Mouse (Mus musculus): Measurements from ENCODE around the gene Ppp1cc.
"Not testable (repeated sequence)": the region's sequence is repeated elsewhere in the genome, so short reads cannot be mapped to it uniquely, and the experiment has no call there.

Ppp1cc gene

DNA sequence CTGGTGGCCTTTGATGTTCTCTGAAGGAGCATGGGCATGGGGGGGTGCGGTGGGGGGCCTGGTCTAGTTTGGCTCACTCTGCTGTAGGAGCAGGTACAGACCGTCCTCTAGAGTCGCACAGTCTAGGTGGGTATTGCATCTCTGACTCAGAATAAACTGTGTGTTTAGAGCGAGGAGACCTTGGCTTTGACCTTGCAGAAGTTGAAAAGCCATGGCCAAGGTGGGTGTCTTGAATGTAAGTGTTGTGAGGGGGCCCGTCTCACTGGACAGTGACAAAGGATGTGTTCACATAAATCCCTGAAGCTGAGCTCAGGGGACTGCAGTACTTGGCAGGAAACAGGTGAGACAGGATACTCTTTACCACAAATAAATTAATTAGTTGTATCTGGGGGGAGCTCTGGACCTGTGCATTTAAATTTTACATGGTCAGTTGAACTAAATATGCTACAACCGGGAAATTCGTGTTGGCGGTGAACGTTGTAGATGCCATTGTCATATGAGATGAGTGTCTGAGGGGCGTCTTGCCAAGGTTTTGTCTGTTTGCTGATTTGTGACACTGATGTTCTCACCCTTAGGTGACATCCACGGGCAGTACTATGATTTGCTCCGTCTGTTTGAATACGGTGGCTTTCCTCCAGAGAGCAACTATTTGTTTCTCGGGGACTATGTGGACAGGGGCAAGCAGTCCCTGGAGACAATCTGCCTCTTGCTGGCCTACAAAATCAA lies 10.4 kb downstream of the Ppp1cc start:
- no peak for DNase-seq

DNA sequence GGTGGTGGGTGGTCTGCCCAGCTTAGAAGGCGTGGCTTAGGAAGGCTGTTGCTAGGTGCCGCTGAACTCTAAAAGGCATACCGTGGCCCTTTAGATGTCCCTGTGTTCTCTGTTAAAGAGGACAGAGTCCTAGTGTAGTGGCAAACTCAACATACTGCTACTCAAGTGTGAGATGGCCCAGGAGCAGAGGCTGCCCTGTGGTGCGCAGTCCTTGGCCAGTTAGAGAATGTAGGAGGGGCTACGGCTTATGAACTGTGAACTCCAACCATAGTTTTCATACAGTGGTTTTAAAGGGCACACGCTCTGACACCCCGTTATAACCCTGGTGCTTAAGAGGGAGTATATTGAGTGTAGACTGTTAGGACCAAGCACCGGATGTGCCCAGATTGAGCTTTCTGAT lies 13.0 kb downstream of the Ppp1cc start:
- DNase-seq: no peak

DNA sequence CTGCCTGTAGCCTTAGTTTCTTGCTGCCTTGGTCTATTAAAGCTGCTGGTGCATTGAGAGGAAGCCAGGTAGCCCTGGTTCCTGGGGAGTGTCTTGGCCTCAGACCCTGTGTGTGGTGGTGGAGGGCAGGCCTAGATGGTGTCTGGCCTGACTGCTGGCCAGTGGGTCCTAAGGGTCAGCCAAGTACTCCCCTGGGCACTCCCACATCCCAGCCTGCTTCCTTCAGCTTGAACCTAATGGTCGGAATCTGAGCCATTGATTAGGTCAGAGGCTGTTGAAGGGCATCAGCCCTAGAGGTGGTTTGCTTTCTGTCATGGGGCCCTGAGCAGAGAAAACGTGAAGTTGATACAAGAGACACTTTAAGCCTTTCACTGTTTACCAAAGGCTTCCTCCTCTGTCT lies 17.3 kb downstream of the Ppp1cc start:
- DNase-seq: no peak

DNA sequence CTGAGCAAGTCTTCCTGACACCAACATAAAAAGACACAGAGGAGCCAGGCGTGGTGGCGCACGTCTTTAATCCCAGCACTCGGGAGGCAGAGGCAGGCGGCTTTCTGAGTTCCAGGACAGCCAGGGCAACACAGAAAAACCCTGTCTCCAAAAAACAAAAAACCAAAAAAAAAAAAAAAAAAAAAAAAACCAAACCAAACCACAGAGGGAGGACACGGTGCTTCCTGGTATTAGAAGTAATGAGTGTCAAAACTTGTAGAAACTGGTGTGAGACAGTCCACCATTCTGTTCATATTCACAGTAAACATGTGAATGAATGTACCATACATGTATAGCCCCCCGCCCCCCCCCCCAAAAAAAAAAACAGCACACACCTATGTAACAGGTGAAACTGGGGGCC lies 17.9 kb downstream of the Ppp1cc start:
- no peak for DNase-seq

DNA sequence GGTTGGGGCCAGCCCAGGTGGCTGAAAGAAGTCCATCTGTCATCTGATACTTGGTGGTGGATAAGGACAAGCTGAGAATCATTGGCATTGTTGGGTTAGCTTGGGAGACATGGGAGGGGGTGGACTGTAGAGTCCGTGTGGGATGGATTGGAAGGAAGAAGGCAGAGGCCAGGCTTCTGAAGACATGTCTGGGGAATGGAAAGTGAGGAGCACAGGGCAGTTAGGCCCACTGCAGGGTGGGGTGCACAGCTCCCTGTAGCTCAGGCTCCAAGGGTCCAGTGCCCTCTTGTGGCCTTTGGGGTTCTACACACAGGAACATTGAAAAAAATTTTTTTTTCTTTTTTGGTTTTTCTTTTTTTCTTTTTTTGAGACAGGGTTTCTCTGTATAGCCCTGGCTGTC lies 18.3 kb downstream of the Ppp1cc start:
- peak; percentile 53 for DNase-seq

DNA sequence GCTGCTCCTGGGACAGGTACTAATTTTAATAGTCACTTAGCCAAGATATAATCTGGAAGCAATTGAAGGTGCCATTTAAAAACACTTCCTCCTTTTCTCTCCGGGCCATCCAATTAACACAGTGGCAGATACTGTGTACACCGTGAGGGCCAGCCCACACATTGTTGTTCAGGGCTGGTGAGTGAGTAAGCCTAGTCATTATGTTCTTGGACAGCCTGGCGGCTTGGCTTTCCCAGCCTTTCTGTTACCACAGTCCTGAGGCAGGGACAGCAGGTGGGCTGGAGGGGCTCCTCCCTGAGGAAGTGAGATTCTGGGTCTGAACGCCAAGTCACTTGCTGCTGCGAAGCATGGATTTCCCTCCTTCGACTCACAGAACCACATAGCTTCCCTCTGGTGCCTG lies 21.6 kb downstream of the Ppp1cc start:
- no peak for DNase-seq

DNA sequence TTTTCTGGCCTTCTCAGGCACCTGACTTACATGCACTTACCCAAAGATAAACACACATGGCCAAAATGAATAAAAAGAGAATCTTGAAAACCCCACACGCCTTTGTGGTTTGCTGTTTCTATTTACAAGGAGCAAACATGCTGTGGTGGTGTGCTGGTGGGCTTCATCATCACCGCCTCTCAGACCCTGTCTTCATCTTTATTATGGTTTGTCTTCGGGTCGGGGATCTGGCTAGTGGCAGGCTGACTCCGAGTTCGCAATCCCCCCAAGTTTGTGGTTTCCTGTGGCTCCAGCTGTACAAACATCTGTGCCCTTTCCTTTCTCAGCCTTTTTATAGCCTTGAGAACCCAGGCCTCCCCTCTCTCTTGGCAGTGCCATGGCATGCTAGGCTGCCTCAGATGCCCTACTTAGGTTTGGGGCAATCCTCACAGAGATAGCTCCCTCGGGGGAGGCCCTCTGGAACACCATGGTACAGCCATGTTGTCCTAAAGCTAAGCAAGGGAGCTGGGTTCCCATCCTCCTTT lies 26.3 kb downstream of the Ppp1cc start:
- DNase-seq: no peak

DNA sequence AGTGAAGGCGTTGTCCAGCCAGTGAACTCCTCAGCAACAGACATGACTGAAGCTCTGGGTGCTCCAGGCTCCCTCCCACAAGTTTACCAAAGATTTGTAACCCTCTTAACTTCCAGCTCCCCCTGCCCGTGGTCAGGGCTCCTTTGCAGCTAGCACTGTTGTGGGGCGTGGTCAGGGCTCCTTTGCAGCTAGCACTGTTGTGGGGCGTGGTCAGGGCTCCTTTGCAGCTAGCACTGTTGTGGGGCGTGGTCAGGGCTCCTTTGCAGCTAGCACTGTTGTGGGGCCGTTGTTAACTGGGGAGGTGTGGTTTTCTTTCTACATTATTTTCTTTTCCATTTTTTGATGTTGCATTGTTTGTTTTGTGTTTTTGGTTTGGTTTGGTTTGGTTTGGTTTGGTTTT lies 26.8 kb downstream of the Ppp1cc start:
- DNase-seq: not testable (repeated sequence)

DNA sequence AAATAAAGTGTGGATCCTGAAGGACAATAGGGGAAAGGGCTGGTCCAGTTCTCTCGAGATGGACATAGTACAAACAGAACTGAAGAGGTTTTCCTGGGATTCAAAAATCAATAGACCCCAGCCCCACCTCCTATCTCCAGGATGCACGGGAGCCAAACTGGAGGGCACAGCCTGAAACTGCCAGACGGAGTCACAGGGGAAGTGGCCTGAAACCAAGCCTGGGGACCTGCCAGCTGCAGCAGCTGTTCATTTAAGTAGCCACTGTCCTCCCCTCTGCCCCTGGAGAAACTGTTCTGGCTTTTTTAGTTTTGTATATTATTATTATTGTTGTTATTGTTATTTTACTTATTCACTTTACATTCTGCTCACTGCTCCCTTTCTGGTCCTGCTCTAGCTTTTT lies 31.0 kb downstream of the Ppp1cc start:
- DNase-seq: no peak

DNA sequence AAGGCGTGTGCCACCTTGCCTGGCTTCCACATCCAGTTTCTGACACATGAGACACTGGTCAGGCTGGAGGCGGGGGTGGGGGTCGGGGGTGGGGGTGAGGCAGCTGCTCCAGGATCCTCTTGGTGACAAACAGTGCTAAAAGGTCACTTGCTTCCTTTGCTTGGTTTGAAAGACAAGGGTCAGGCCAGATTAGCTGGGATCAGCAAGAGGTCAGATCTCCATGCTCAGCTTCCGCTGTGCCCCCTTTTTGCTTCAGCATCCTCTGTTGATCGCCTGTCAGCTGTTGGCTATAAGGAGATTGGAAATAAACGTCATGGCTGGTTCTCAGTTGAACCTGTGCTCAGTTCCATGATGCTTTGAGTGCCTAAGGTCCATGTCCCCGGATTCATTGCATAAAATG lies 32.4 kb downstream of the Ppp1cc start:
- no peak for DNase-seq

DNA sequence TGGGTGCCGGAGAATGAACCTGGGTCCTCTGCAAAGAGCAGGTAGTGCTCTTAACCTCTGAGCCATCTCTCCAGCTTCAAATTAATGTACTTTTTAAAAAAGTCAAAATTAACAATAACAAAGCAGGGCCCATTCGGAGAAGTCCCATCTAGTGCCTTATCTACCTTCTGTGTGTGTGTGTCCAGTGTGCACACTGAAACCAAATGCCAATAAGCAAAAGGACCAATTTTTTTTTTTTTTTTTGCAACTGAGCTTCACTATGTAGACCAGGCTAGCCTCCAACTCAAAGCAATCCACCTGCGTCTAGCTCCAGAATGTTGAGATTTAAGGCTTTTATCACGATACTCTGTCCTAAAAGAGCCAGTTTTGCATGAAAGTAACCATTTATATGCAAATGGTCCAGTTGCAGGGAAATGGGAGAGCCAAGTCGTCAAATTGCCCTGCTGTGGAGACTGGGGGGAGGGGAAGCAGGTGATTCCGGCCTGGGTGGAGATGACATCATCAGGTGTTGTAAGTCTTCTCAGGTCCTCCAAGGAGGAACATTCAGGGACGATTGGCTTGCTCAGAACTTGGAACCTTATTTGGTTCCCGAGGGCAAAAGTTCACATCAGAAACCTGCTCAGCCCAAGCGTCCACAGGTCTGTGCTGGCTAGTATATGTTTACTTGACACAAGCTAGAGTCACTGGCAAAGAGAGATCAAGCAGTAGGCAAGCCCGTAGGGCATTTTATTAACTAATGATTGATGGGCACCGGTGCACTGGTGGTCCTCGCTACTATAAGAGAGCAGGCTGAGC lies 33.4 kb downstream of the Ppp1cc start:
- no peak for DNase-seq

DNA sequence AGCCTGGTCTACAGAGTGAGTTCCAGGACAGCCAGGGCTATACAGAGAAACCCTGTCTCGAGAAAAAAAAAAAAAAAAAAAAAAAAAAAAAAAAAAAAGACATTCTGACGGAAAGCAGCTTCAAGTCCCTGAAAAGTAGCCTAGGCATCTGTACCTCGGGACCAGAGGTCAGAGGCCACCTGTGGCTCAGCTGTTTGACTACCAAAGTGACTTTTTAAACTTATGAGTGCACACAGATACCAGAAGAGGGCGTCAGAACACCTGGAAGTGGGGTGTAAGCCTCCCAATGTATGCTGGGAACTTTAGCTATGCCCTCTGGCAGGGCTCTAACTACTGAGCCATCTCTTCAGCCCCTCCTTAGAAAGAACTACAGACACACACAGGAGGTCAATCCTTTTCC lies 34.3 kb downstream of the Ppp1cc start:
- no peak for DNase-seq

DNA sequence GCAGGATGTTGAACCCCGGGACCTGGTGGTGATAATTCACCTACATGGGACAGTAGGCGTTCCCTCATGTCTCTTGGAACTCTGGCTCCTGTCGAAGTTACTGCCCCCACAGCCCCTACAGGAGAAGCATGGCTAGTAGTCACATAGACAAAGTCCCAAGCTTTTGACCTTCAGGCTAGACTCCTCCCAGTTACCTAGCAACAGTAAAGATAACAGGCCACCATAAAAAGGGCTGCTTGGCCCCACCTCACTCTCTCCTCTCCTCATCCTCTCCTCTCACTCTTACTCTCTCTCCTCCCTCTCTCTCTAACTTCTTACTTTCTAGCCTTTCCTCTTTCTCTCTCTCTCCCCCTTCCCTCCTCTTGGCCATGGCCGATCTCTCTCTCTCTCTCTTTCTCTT lies 42.8 kb downstream of the Ppp1cc start:
- DNase-seq: no peak

DNA sequence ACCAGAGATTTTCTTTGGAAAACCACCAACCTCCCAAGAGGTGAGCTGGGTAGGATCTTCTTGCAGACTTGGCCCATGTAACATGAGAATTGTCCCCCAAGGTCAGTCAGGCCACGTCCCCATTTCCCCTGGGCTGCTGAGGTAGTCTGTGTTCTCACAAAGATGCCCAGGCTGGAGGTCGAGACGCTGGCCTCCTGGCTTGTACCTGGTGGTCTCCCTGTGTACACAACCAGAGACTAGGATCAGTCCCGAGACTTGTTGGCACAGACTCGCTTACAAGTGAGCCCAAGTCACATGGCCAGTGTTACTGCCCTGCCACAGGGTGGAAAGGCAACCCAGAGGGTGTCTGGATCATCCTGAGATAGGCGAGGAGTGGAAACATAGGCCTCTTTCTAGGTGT lies 43.8 kb downstream of the Ppp1cc start:
- DNase-seq: no peak

DNA sequence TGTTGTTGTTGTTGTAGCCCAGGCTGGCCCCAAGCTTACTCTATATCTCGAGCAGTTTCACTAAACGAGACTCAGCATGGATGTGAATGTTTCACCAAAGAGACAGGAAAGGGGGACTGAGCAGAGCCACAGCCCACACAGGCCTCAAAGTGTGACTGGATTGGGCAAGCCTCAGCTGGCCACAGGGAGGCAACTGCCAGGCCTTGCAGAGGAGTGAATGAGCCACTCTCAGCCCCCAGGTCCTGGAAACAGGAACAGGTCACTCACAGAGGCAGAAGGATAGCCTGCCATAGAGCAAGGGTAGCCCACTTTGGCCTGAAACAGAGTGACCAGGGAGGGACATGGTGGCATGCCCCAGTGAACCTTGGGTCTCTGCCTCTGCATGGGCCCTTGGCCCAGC lies 46.1 kb downstream of the Ppp1cc start:
- no peak for DNase-seq

DNA sequence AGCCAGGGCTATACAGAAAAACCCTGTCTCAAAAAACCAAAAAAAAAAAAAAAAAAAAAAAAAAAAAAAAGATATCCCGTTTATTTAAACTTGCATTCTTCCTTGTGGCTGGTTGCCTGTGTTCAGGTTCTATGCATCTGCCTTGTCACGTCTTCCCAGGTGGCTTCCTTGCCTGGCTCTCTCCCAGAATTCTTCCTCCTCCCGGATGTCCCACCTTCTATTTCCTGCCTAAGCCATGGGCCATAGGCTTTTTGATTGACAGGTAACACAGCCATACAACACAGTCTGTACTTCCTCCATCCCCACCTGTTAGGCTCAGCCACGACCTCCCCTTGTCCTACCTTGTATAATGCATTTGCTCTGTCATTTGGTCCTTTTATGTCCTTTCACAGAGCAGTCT lies 48.4 kb downstream of the Ppp1cc start, which contains the start of gene Hvcn1:
Hvcn1 (plus strand) TSS at position 330 of the 400 bp plus-strand sequence.
- no peak for DNase-seq

DNA sequence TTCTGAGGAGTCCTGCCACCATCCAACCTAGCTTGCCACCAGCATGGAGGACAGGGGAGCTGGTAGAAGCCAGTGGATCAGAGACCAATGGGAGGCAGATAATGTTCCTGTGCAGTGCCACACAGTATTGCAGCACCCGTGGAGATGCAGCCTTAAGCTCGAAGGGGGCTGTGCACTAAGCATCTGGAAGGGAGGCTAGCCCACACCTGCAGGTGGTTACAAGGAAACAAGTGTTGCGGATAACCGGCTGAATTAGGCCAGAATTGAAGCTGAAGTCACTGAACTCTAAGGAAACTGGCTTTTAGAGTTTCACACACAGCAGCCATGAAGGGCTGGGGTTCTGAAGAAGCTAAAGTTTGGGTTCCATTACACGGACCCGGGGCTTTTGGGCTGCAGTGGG lies 50.8 kb downstream of the Ppp1cc start:
- DNase-seq: no peak

DNA sequence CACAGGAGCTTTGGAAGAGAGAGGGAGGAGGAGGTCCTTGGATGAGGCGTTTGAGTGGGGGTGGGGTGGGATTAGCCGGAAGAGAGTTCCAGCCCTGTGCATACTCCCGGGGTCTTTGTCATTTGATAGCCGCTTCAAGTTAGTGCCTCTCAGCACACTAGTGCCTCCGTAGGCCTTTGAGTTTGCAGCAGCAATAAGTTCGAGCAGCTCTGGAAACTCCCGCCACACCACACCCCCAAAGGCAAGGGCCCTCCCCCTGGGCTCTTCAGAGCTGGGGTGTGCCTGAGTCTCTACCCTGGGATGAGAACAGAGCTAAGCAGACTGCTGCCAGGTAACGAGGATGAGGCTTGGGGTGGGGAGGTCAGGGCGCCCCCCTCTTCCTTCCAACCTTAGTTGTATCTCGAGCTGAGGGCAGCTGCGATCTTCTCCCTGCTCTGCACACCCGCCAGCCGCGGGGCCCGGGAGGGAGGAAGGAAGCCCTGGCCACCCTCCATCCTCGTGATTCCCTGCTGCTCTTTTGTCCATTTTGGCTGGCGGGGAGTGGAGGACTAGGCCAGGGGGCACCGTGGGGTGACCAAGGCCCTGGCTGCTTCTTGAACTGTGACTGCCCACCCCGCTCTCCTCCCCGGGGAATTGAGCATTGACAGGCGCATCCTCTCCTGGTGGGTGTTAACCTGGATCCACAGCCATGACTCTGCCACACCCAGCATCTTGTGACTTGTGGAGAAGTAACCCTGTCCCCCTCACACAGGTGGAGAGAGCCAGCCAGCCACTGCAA lies 51.7 kb downstream of the Ppp1cc start:
- DNase-seq: no peak

DNA sequence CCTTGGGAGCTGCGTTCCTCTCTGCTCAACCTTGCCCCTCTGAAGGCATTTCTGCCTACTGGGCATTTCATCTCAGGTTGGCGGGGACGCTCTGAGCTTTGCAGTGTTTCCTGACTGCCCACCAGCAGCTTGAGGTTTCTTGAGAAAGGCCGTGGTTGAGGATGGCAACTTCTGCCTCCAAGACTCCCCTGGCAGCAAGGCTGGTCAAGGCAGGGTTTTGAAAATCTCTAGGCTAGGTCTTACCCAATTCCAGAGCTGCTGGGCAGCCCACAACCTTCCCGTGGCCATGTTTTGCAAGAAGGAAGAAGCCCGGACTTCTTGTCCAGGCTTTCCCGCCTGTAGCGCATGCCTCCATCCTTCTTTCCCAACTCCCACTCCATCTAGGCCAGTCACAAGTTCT lies 52.8 kb downstream of the Ppp1cc start:
- DNase-seq: no peak

DNA sequence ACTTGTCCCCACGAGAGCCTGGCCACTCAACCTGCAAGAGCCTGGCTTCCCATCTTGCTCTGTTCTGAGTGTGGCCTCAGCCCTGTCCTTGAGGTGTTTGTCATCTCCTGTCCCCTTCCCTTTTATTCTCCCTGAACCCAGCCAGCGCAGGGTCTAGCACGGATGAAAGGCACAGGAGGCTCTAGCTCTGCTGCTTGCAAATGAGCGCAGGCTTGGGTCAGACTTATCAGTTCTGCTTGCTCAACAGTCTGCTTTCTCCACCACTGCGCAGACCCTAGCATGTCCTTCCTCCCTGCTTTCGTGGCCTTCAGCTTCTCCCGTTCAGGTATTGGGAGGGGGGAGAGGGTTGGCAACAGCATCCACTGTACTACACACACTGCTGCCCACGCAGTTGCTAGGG lies 54.0 kb downstream of the Ppp1cc start:
- DNase-seq: no peak

DNA sequence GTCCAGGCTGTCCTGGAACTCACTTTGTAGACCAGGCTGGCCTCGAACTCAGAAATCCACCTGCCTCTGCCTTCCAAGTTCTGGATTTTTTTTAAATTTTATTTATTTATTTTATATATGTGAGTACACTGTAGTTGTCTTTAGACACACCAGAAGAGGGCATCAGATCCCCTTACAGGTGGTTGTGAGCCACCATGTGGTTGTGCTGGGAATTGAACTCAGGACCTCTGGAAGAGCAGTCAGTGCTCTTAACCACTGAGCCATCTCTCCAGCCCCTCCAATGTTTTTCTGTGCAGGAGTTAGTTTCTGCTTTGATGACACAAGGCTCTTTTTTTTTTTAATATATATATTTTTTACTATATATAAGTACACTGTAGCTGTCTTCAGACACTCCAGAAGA lies 54.7 kb downstream of the Ppp1cc start:
- DNase-seq: not testable (repeated sequence)

DNA sequence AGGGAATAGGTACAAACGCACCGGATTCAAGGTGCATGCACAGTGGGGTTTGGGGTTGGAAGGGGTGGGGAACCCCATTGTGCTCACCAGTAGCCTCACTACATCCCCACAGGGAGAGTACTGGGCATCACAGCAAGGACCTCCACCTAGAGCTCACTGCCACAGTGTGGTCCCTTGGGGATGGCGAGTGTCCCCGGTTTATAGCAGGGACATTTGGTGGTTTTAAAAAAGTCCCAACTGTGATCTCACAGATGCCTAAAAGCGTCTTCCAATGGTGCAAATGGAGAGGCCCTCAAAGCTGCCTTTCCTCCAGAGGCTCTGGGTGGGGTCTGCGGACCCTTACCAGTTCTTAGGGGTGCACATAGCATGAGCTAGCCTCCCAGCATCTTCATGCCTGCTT lies 55.8 kb downstream of the Ppp1cc start:
- no peak for DNase-seq

DNA sequence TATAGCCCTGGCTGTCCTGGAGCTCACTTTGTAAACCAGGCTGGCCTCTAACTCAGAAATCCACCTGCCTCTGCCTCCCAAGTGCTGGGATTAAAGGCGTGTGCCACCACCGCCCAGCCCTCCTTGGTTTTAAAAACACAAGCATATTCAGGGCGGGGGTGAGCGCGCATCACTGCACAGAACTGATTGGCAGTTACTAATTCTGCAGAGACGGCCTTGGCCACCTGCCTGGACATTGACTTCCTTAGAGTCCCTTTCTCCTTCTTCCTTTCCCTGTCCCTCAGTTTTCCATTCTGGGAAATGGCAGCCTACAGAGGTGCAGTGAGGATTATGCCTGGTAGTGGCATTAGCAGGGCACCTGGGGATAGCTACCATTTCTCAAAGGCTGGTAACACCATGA lies 59.6 kb downstream of the Ppp1cc start:
- no peak for DNase-seq

Data from cerebellum, adult 8-10 months (tissue).